Mouse (Mus musculus): ENCODE results near the gene Pebp1. TPM values are rescaled to one million over a fixed set of nuclear protein-coding genes. Genes with fewer than 3 reads are reported as not detected.
"Not testable (repeated sequence)": the region's sequence is repeated elsewhere in the genome, so short reads cannot be mapped to it uniquely, and the experiment has no call there.

Pebp1 gene
- 1,910 and 2,078 TPM in 2 replicates for polyA plus RNA-seq (2012; rRNA removed)

DNA sequence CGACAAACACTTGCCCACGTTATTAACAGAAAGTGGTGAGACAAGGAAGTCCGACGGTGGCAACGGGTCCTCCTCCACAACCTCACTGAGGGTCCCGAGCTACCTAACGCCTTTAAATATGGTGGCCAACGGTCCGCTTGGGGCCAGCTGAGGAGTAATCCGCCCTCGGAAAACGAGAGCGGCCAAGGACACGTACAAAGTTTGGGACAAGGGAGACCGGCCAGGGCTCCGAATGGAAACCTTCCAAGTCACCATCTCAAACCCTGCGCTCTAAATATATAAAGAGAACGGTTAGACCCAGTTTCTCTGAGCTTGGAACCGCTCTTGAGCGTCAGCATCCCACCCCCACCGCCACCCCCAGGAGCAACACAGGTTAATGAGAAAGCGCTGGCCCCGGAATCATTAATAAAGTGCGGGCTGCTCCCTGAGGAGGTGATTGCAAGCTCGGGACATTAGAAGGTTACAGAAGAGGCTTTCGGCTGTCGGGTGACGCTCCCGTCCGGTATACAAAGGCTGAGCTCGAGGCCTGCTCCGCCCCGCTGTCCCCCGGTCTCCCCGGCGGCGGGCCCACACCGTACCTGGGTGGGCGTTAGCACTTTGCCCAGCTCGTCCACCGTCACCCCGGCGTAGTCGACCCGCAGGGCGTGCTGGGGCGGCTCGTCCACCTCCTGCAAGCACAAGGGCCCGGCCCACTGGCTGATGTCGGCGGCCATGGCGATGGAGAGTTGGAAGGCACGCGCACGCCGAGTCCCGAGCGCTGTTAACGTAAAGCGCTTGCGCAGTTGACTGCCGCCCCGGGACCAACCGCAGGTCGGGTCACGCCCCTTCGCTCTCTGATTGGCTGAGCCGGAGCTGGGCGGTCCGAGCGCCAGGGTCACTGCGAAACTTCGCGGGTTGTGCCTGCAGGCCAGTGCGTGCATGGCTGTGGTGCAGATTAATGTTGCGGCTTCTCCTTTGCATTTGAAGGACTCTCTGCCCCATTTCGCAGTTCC is at the start of gene Pebp1:
TSS of gene Pebp1 (minus strand) at position 795 of the 992 bp plus-strand sequence.
- no peak for DNase-seq (ENCODE audit: low read depth)

DNA sequence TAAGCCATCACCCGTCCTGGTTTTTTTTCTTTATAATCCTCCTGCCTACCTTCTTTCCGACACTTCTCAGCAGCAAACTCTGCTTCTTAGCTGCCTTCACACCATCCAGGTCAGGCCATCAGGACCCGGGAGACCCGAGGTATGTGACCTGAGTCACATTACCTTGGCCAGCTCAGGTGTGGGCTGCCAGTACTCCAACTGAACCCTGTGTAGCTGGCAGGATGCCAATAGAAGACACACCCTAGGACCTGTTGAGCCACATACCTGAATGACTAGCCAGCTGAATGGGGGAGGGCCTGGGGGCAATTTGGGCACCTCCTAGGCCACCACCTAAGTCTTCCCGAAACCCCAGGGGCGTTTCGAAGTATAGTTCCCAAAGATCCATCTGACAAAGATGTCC is 43.0 kb upstream of the Pebp1 start:
- DNase-seq (ENCODE audit: low read depth): no peak

DNA sequence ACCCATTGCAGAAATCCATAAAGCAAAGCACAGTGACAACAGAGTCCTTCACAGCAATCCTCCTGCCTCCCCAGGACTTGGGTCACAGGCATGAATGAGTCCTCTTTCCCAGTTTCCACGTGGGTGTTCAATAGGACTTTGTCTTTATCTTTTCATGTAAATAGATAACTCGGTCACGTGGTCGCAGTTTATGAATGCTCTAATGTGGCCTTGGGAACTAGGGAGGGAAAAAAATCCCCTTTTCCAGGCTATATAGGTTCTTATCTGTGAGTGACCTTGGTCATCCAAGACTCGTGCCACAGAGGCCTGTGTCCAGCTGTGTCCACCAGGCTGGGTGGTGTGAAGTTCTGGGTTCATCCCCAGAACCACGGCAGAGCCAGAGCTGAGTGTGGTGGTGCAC is 39.0 kb upstream of the Pebp1 start:
- no peak for DNase-seq (ENCODE audit: low read depth)

DNA sequence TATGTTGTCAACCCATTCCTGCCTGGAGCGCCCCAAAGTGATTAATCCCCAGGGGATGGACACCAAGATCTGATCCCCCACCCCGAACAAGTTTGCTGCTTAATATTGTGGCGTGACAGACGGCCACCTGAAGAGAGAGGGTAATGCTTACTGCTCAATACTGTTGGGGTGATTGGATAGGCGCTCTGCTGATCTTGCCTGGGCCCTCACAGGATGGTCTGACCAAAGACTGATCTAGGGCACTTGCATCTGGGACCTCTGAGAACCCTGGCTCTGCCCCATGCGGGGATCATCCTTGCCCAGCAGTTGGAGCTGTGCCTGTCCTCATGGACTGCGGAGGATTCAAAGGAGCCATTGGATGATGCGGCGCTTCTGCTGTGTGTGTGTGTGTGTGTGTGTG is 36.3 kb upstream of the Pebp1 start:
- no peak for DNase-seq (ENCODE audit: low read depth)

DNA sequence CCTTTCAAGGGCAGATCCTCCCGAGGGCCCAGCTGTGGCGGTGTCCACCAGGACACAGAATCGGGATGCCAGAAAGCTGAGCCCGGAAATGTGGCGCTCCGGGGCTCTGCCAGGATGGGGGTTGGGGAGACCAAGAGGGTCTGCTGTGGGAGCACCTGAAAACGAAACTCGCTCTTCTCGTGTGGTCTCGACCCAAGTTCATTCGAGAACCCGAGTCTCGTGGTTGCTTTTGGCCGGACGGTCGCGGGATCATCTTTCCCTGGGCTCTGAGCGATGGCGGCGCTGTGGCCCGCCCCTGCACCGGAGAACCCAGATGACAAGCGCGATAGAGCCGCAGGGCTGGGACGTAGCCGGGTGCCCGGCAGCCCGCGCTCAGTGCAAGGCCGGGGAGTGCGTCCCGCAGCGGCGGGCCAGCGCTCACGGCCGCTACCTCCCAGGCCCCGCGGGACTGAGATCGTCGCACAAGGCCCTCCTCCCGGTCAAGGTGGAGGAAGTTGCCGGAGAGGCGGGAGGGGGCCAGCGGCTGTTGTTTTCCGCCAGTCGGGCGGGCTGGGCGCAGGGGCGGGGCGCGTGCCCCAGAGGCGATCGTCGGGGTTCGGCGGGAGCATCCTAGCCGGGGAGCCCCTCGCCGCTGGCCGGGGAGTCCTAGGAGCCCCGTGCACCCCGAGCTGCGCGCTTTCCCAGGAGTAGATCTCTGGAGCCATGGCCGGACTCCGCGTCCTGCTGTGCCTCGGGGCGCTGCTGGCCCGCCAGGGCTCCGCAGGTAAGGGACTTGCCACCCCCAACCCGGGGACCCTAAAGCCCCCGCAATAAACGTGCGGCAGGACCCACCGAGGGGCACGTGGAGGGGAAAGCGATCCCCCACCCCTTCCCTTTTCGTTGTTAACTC is 31.6 kb upstream of the Pebp1 start, which contains the start of gene Vsig10:
TSS of gene Vsig10 (plus strand) at position 343 of the 889 bp plus-strand sequence.
- DNase-seq (ENCODE audit: low read depth): no peak

DNA sequence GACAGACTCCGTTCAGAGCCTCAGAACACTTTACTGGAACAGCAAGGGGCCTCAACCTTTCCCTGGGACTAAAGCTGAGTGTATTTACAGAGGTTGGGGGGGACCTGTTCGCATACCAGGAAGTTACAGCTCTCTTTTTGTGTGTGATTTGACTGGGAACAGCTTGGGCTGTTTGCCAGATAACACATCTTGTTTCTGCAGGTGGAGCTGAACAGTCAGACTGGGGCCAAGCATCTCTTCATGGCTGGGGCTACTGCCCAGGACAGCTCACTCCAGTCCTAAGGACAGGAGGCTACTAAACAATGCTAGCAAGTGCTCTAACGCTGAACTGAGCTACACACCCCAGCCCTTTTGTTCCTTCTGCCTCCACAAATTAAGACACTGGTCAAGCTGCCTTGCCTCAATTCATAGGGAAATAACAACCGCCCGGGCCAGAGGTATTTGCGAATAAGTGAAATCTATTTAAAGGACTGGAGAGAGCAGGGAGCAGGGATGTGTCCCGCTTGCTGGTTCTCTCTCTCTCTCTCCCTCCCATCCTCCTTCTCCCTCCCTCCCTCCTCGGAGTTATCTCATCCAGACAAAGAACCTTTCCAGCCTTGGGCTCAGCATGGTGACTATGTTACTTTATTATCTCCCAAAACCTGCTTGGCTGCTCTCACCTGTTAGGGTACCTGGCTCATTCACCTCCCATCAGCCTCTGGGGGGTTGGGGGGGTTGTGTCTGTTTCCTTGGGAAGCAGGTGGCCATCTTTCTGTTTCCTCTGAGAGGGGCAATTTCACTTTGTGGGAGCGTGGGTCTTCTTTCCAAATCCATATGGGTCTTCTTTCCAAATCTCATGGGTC is 27.4 kb upstream of the Pebp1 start:
- DNase-seq (ENCODE audit: low read depth): no peak

DNA sequence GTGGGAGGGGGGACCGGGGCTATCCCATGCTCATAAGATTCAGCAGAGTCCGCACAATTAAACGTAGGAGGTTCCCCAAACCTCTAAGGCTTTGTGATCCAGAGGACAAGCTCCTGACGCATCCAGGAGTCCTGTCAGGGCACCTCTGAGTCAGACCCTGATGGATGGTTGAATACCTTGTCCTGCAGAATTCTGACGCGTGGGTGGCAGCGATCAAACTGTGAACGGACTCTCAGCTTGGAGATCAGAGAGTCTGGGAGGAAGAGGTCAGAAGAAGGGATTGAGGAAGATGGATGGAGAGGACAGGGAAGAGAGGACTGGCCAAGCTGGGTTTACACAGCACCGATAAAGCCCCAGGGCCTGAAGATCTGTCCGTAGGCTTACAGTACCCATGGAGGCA is 26.5 kb upstream of the Pebp1 start:
- DNase-seq (ENCODE audit: low read depth): no peak

DNA sequence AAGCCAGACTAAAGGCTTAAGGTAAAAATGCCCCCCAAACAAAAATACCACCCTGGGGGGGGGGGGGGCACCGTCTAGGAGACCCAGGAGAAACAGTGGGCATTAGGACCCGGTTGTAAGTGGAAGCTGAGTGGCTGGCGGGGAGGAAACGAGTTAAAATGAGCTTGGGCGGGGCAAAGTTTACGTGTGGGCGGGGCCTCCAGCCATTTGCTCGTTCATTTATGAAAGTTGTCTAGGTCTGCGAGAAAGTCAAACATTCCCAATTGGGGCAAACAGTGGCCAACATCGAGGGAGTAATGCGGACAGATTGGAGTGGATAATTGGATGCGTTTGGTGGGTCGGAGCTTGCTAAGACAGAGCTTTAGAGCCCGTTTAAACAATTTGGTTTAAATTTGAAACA is 26.0 kb upstream of the Pebp1 start:
- no peak for DNase-seq (ENCODE audit: low read depth)

DNA sequence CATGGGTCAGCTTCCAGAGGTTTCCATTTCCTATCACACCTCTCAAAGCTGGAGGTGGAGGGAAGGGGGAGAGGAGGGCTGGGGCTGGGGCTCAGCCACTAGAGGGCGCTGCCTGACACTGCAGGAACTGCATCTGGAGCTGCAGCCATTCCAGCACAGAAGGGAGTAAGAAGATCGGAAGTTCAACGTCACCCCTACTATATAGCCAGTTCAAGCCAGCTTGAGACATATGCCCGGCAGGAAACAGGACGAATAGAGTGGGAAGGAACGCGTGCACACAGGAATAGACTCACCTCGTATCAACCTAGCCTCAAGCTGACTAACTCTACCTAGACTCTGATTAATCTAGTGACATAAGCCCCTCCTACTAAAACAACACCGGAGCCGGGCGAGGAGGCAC is 20.3 kb upstream of the Pebp1 start:
- no peak for DNase-seq (ENCODE audit: low read depth)

DNA sequence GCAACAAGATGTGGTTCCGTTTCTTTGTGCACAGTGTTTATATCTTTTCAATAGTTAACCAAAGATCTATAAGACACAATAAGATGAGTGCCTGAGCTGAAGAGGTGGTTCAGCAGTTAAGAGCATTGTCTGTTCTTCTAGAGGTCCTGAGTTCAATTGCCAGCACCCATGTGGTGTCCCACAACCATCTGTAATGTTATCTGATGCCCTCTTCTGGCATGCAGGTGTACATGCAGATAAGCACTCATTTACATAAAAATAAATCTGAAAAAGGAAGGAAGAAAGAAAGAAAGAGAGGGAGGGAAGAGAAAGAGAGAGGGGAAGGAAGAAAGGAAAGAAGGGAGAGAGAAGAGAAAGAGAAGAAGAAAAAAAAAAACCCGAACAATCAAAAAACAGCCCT is 19.4 kb upstream of the Pebp1 start:
- DNase-seq (ENCODE audit: low read depth): no peak

DNA sequence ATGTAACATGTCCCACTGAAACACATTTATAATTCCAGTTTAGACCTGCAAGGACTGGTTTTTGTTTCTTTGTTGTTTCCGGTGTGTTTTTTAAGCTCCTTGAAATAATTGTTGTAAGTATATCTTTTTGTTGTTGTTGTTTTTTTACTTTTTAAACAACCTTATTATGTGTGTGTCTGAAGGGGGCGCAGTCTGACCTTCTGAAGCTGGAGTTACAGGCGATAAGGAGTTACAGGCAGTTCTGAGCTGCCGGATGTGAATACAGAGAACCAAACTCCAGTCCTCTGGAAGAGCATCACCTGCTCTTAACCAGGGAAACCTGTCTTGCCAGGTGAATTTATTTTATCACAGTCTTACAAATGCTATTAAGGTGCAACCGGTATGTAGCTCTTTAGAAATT is 18.3 kb upstream of the Pebp1 start:
- DNase-seq (ENCODE audit: low read depth): no peak

DNA sequence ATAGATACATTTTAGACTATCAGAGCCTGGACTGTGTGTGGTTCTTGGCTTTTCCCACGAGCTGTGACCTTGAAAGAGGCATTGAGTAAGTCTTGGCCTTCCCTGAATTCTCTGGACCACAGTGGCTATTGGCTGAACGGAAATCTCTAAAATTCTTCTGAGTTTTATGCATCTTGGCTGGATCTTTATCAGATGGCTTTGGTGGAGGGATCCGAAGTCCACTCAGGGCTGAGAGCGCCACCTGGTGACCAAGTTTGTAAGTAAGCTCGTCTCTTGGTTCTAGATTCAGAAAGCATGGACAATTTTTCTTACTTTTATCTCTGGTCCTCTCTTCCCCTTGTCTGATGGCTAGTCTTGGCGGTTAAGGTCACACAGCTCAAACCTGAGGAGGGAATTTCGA is 17.5 kb upstream of the Pebp1 start:
- DNase-seq (ENCODE audit: low read depth): no peak

DNA sequence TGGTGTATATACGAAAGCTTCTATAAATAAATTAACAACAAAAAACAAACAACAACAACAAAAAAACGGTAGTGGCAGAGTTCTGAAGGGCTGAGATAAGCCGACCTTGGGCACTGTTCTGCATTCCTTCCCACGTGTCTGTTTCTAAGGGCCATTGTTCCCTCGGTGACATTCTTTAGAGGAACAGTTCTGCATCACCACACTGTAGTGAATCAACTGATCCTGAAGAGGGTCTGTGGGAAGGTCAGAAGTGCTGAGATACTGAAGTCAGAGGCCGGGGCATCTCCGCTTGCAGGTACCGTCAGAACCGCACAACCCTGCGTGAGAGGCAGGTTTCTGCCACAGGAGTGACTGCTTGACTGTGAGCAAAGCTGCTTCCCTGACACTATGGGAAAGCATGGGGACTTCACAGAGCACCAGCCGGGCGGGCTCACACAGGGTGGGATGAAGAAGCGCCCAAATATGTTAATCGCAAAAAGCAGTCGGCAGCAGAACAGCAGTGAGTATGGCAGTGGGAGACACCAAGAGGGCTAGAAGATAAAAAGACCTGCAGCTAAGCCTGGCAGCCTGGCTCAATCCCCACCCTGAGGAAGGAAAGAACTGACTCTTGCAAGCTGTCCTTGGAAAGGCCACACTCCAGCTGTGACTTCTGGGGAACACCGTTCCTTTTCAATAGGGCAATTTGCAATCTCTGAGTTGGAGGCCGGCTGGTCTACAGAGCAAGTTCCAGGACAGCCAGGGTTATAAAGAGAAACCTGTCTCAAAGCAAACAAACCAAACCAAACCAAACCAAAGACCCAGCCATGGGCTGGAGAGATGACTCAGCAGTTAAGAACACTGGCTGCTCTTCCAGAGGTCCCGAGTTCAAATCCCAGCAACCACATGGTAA is 16.5 kb upstream of the Pebp1 start:
- DNase-seq (ENCODE audit: low read depth): no peak

DNA sequence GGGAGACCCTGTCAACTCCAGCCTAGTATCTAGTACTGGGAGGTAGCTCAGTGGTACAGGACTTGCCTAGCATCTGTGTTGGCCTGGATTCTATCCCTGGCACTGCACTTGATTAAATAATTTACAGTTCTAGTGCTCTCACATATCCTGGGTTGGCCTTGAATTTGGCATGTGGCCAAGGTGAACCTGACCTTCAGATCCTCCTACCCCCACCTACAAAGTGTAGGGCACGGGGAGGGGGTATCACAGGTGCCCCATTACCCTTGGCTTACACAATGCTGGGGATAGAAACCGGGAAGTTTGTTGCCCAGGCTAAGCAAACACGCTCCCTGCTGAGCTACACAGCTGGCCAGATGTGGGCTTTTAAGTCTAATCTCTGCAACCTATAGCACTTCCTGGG is 15.5 kb upstream of the Pebp1 start:
- no peak for DNase-seq (ENCODE audit: low read depth)

DNA sequence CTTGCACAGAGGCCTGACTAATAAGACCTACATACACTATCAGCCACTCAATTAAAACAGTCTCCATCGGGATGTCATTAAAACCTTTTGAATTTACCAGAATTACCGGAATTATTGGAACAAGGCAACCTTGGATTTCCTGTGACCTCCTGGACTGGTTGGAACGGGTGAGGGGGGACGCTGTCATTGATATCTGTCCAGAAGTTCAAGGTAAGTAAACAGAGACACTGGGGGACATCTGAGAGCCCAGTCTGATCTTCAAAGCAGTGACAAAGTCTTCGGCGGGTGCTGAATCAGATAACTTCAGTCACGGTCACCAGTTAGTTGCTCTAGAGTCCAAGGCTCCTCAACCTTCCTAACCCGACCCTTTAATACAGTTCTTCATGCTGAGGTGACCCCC is 7.6 kb upstream of the Pebp1 start:
- no peak for DNase-seq (ENCODE audit: low read depth)

DNA sequence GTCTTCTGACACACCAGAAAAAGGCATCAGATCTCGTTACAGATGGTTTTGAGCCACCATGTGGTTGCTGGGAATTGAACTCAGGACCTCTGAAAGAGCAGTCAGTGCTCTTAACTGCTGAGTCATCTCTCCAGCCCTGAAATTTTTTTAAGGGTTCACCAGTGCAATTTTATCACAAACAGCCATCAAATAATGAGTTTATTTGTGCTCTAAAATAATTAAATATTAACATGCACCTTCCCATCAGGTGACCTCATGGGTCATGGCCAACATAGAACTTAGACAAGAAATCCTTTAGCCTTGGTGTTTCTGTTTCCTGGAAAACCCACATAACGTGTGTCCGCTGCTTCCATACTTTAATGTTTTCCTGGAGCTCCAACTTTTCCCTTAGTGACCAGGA is 6.4 kb upstream of the Pebp1 start:
- not testable (repeated sequence) for DNase-seq (ENCODE audit: low read depth)

DNA sequence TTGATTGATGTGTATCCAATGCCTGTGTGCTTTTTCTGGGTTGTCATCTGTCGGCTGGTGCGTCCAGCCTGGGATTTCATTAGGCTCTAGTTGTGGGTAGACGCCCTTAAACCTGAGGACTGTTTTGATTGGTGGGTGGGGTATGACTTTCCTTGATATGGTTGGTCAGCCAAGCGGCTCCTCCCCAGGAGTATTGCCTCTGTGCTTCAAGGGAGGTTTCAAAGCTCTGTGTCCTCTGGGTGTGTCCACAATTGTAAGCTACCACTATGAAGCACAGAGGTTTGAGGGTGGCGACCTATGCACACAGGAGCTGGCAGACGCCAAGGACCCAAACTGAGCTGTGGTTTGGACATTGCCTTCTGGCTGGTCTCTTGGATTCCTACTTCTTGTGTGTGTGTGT is 5.1 kb upstream of the Pebp1 start:
- DNase-seq (ENCODE audit: low read depth): no peak

DNA sequence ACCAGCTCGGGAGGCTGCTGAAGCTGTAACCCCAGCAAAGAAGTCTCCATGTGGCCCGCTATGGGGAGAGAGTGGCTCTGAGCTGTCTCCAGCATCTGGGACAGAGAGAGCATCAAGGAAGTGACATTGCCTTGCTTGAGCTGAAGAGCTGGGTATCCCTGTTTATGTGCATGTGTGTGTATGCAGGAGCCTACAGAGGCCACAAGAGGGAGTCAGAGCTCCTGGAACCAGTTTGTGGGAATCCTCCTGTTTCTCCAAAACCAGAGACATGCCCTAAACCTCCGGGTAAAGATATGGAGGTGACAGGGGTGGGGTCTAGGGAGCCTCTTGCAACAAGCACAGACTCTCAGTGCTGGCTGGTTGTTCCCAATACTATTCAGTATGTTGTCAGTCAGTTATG is 3.9 kb upstream of the Pebp1 start:
- no peak for DNase-seq (ENCODE audit: low read depth)

DNA sequence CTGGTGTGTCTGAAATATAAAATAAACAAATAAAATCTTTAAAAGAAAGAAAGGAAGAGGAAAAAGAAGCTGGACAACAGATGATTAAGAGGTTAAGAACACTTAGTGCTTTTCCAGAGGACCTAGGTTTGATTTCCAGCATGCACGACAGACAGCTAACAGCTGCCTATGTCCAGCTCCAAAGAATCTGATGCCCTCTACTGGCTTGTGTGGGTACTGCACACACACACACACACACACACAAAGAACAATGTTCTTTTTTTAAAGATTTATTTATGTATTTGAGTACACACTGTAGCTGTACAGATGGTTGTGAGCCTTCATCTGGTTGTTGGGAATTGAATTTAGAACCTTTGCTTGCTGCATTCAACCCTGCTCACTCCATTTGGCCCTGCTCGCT is 2.7 kb upstream of the Pebp1 start:
- DNase-seq (ENCODE audit: low read depth): no peak

DNA sequence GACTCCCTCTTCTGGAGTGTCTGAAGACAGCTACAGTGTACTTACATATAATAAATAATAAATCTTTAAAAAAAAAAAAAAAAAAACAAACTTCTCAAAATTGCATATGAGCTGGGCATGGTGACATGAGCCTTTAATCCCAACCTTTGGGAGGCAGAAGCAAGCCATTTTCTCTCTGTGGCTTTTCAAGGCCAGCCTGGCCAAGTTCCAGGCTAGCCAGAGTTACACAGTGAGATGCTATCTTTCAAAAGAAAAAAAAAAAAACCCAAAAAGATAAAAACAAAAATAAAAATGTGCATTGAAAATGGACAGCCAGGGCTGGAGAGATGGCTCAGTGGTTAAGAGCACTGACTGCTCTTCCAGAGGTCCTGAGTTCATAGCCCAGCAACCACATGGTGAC is 2.2 kb upstream of the Pebp1 start:
- no peak for DNase-seq (ENCODE audit: low read depth)

DNA sequence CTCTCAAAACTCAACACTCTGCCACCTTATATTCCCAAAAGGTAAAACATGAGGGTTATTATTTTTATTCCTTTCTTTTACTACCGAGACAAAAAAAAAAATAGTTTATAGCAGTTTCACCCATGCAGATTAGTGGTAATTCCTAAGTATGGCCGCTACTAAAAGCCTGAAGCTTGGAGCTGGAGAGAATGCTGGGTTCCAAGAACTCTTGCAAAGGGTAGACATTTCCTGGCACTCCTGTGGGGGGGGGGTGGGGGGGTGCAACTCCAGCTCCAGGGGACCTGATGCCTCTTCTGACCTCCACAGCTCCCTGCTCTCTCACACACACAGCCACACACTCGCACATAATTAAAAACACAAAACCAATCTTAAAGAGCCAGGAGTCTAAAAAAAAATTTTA is 1.1 kb downstream of the Pebp1 start:
- DNase-seq (ENCODE audit: low read depth): no peak

All from gonadal fat pad, adult 2 months (tissue).